Mouse (Mus musculus) forebrain, embryonic 12.5 days (tissue): ENCODE results near the gene Por. TPM values are rescaled to one million over a fixed set of nuclear protein-coding genes. Genes with fewer than 3 reads are reported as not detected.

ENCODE experiments used
- ATAC-seq: fragments of 200-750 bp; cut with Nextera tagmentation; 2 replicates; pipeline ENCODE4 v1.8.0; 2017; ENCODE audit warnings: moderate TSS enrichment; ENCODE audit not compliant: low FRiP score
- H3K27ac ChIP-seq: fragments of 300-500 bp; sonication (generic); 2 replicates; pipeline ENCODE4 v1.5.1; 2016; ENCODE audit warnings: mild to moderate bottlenecking
- H3K27me3 ChIP-seq: fragments of 300-500 bp; sonication (generic); 2 replicates; pipeline ENCODE4 v1.6.1; 2016; ENCODE audit warnings: mild to moderate bottlenecking
- H3K36me3 ChIP-seq: fragments of 300-500 bp; sonication (generic); replicated peaks from 2 replicates; pipeline ENCODE4 v1.6.1; 2016; ENCODE audit warnings: mild to moderate bottlenecking
- H3K4me1 ChIP-seq: fragments of 300-500 bp; sonication (generic); 2 replicates; pipeline ENCODE4 v1.6.1; 2016
- H3K4me2 ChIP-seq: fragments of 300-500 bp; sonication (generic); 2 replicates; pipeline ENCODE4 v1.6.1; 2016; ENCODE audit warnings: mild to moderate bottlenecking, moderate library complexity
- H3K4me3 ChIP-seq: fragments of 300-500 bp; sonication (generic); replicated peaks from 2 replicates; pipeline ENCODE4 v1.5.1; 2016; ENCODE audit warnings: mild to moderate bottlenecking
- H3K9ac ChIP-seq: fragments of 300-500 bp; sonication (generic); 2 replicates; pipeline ENCODE4 v1.6.1; 2016; ENCODE audit warnings: mild to moderate bottlenecking
- H3K9me3 ChIP-seq: fragments of 300-500 bp; sonication (generic); 2 replicates; pipeline ENCODE4 v1.6.1; 2016
- WGBS: fragments of 180-500 bp; shearing (Covaris S2); methylation state at CpG from one replicate; pipeline ENCODE4 v1.1.7; 2016; 5-methylcytosine and 5-hydroxymethylcytosine counted together
- polyA plus RNA-seq: library from polyadenylated mRNA; unstranded; fragments of >200 nt; fragmentation: Nextera tagmentation; extraction: Ambion mirVana; gene quantifications from 2 replicates; pipeline ENCODE4 v1.2.1, GENCODE M21; 2016

The Por gene
- polyA plus RNA-seq, result 127 and 135 TPM in 2 replicates

DNA sequence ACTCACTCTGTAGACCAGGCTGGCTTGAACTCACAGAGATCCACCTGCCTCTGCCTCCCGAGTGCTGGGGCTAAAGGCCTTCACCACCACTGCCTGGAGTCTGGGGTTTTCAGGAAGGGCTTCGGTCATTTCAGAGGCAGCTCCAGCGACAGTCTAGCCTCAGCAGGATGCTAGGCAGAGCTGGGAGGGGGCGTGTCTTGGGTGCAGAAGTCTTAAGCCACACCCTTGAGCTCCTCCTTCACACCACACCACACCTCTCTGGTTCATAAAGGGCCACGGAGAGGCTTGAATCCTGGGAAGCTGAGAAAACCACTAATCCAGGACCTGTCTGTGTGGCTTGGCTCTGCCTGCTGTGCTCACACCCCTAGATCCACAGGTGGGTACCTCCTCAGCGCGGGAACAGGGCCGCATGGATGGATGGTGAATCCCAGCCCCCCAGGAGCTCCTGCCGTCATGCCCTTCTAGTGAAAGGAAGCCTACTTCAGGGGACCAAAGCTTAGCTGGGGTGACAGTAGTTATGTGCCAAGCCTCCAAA is at the start of gene Por:
TSS of gene Por (plus strand) at position 293 of the 535 bp plus-strand sequence.
- Histone ChIP-seq H3K4me1 (peaks cover 28% of the 10 kb centered on the region), H3K9me3 (no peaks in the 10 kb centered on the region), H3K27ac (no peak within 1 kb of the TSS), H3K4me3 (no peak within 1 kb of the TSS), H3K4me2 (no peak within 1 kb of the TSS), H3K36me3 (no peaks in the 10 kb centered on the region), H3K9ac (no peak within 1 kb of the TSS), H3K27me3 (no peaks in the 10 kb centered on the region)
- WGBS, result 29% methylated on average over 9 of the region's 9 CpGs
- ATAC-seq, result no peak

DNA sequence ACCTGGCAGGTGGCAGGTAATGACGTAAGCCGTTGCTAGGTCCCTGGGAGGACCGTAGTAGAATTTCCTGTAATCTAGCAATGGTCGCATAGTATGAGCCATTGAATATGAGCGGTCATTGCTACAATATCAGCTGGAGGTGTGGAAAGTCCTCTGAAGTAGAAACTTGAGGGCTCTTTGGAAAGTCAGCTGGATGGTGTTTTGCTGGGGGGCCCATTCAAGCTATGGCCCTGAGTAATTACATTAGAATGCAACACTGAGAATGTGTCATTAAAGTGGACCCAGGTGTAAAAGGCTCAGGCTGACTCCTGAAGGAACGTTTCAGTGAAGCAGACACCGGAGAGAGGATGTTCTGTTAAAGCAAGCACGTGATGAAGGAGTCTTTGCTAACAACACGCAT is 49.3 kb upstream of the Por start:
- no peak for ATAC-seq
- no peak overlapping the region for H3K4me3 ChIP-seq
- H3K4me1 ChIP-seq, result no peaks in the 10 kb centered on the region
- H3K4me2 ChIP-seq, result no peak overlapping the region
- peaks cover 6% of the 10 kb centered on the region; the same call in 1 of the 2 replicates for H3K27me3 ChIP-seq
- H3K27ac ChIP-seq, result no peak overlapping the region
- WGBS, result 90% methylated on average over 9 of the region's 9 CpGs
- H3K9ac ChIP-seq, result no peak overlapping the region
- H3K9me3 ChIP-seq, result no peaks in the 10 kb centered on the region
- no peaks in the 10 kb centered on the region for H3K36me3 ChIP-seq

DNA sequence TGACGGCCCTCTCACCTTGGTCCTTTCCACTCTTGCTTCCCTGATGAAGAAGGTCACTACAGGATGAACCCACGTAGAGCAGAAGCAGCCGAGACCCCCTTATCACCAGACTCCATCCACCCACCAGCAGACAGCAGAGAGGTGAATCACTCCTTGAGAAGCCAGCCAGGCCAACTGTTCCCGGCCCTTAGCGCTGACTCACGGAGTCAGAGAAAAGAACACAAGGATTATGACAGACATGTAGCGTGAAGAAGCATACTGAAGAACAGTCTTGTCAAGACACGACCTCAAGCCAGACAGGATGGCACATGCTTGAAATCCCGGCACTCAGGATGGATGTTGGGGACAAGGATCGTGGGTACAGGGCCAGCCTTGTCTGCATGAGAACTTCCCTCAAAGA is 48.1 kb upstream of the Por start:
- ATAC-seq, result no peak
- WGBS, result 89% methylated on average over 10 of the region's 10 CpGs
- Histone ChIP-seq H3K4me3 (no peak overlapping the region), H3K4me2 (no peak overlapping the region), H3K4me1 (no peaks in the 10 kb centered on the region), H3K36me3 (no peaks in the 10 kb centered on the region), H3K9me3 (no peaks in the 10 kb centered on the region), H3K27me3 (peaks cover 6% of the 10 kb centered on the region; the same call in 1 of the 2 replicates), H3K9ac (no peak overlapping the region), H3K27ac (no peak overlapping the region)

DNA sequence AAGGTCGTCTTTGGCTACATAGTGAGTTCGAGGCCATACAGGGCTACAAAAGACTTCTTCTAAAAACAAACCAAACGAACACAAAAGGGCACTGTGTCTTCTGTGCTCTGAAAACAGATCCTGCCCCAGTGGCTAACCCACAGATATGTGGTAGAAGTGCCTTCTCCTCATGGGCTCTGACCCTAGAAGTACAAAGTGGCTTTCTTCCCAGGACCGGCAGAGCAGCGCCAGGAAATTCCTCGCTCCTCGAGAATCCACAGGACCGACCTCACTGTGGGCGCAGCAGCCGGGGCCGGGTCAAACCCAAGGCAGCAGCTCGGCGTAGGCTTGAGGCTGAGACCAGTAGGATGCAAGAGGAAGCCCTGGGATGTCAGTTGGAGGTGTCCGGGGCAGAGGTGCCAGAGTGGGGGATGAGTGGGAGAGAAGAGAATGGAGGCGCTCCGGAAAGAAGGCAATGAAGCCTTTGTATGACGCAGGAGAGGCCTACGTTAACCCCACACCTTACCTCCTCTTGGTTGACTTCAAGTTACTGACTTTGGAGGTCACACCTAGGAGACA is 46.7 kb upstream of the Por start:
- H3K4me1 ChIP-seq, result no peaks in the 10 kb centered on the region
- peaks cover 6% of the 10 kb centered on the region; the same call in 1 of the 2 replicates for H3K27me3 ChIP-seq
- no peaks in the 10 kb centered on the region for H3K36me3 ChIP-seq
- ATAC-seq, result no peak
- H3K9me3 ChIP-seq, result no peaks in the 10 kb centered on the region
- H3K27ac ChIP-seq, result no peak overlapping the region
- H3K9ac ChIP-seq, result no peak overlapping the region
- no peak overlapping the region for H3K4me2 ChIP-seq
- no peak overlapping the region for H3K4me3 ChIP-seq
- WGBS, result 86% methylated on average over 18 of the region's 18 CpGs

DNA sequence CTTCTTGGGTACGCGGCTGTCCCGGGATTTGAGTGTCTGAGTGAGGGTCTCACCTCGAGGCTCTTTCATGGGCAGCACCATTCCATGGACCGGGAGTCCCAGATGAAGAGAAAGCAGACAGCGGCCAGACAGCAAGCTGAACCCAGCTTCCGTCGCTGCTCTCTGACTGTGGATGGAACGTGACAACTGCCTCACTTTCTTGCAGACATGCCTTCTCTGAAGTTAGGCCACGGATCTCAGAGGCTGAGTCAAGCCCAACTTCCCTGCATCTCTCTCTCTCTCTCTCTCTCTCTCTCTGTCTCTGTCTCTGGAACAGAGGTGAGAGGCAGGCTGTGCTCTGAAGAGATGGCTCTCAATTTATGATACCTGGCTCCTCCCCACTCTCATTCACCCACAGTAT is 40.9 kb upstream of the Por start:
- peaks cover 9% of the 10 kb centered on the region for H3K4me1 ChIP-seq
- ATAC-seq, result no peak
- no peak overlapping the region for H3K27ac ChIP-seq
- no peaks in the 10 kb centered on the region for H3K36me3 ChIP-seq
- no peak overlapping the region for H3K4me3 ChIP-seq
- no peaks in the 10 kb centered on the region for H3K27me3 ChIP-seq
- no peak overlapping the region for H3K9ac ChIP-seq
- no peaks in the 10 kb centered on the region for H3K9me3 ChIP-seq
- WGBS, result 45% methylated on average over 10 of the region's 10 CpGs
- no peak overlapping the region for H3K4me2 ChIP-seq

DNA sequence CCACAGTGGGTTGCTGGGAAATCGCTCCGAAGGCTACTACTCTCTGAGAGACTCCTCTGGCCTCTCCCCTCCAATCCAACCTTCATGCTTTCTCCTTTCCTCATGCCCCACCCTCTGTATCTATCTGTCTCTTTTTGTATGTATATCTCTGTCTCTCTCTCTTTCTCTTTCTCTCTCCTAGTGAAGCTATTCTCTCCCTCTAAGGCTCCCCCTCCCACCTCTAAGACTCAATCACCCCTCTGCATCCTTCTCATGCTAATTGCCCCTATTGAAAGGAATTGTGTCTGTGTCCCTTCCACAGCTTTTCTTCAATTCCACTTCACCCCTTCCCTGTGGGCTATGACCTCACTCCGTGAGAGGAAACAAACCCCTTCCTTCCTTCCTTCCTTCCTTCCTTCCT is 40.4 kb upstream of the Por start:
- Histone ChIP-seq H3K27me3 (no peaks in the 10 kb centered on the region), H3K9ac (no peak overlapping the region), H3K4me3 (no peak overlapping the region), H3K9me3 (no peaks in the 10 kb centered on the region), H3K4me1 (peaks cover 13% of the 10 kb centered on the region), H3K27ac (no peak overlapping the region), H3K36me3 (no peaks in the 10 kb centered on the region), H3K4me2 (no peak overlapping the region)
- ATAC-seq, result no peak
- WGBS, result 83% methylated on average over 3 of the region's 3 CpGs

DNA sequence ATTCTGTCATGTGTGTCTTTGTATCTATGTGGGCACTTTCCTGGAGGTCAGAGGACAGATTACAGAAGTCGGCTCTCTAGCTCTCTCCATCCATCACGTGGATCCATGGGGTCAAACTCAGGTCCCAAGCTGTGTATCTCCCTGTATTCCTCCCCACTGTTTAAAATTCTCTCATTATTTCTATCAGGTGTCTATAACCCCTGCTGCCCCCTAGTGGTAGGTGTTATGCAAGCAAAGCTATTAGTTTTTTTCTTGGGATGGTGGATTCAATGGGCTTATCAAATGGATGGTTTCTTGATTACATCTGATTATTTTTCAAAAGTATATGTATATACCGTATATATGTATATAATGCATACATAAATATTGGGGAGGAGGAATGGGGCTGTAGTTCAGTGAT is 39.2 kb upstream of the Por start:
- H3K4me1 ChIP-seq, result peaks cover 13% of the 10 kb centered on the region
- ATAC-seq, result no peak
- H3K9ac ChIP-seq, result no peak overlapping the region
- no peaks in the 10 kb centered on the region for H3K9me3 ChIP-seq
- 41% methylated on average over 3 of the region's 3 CpGs for WGBS
- peaks cover 7% of the 10 kb centered on the region for H3K36me3 ChIP-seq
- no peaks in the 10 kb centered on the region for H3K27me3 ChIP-seq
- H3K4me3 ChIP-seq, result no peak overlapping the region
- no peak overlapping the region for H3K27ac ChIP-seq
- H3K4me2 ChIP-seq, result no peak overlapping the region

DNA sequence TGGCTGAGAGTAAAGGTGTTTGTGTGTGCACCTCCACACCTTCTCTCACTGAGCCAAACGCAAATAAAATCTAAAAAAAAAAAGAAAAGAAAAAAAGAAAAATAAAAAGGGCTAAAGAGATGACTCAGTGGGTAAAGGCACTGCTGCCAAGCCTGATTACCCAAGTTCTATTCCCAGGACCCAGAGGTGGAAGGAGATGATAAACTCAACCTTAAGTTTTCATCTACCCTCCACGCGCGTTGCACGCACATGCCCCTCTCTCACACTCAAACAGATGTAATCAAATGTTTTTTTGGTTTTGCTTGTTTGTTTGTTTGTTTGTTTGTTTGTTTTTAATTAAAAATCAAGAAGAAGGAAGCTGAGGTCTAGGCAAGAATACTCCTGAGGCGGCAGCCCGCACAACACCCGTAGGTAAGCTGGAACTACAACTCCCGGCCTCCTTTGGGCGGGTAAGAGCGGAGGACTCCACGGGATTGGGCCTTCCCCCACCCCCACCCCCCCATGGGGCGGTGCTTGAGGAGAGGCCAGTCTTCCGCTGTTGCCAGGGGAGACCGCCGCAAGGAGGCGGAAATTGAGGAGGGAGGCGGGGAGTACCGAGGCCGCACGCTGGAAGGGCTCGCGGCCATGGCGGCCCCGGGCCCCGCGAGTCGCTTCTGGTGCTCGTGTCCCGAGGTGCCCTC is 37.6 kb upstream of the Por start, which contains the start of gene Rhbdd2:
TSS of gene Rhbdd2 (plus strand) at position 502 of the 680 bp plus-strand sequence.
- Histone ChIP-seq H3K27ac (peak within 1 kb of the TSS; percentile 92), H3K4me2 (peak within 1 kb of the TSS; percentile 65), H3K9me3 (no peaks in the 10 kb centered on the region), H3K27me3 (no peaks in the 10 kb centered on the region), H3K4me3 (peak within 1 kb of the TSS; percentile 88), H3K4me1 (peaks cover 13% of the 10 kb centered on the region), H3K9ac (peak within 1 kb of the TSS; percentile 85), H3K36me3 (peaks cover 22% of the 10 kb centered on the region)
- ATAC-seq, result peak; percentile 99
- 10% methylated on average over 30 of the region's 30 CpGs for WGBS

DNA sequence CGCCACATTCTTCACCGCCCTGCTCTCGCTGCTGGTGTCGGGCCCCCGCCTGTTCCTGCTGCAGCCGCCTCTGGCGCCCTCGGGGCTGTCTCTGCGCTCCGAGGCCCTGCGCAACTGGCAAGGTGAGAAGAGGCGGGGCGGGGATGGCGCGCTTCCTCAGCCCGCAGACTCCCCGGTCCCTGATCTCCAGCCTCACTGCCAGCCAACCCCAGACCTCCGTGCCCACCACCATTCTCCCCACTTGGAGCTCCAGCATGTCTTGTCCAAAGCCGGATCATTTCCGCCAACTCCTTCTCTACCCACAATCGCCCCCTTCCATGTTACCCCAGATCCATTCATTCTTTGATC is 37.1 kb upstream of the Por start:
- ATAC-seq, result peak; percentile 79
- Histone ChIP-seq H3K4me1 (peaks cover 13% of the 10 kb centered on the region), H3K9ac (peak overlapping the region; percentile 85), H3K36me3 (peaks cover 27% of the 10 kb centered on the region), H3K9me3 (no peaks in the 10 kb centered on the region), H3K4me3 (peak overlapping the region; percentile 88), H3K27ac (peak overlapping the region; percentile 92), H3K4me2 (peak overlapping the region; percentile 65), H3K27me3 (no peaks in the 10 kb centered on the region)
- 0% methylated on average over 21 of the region's 21 CpGs for WGBS

DNA sequence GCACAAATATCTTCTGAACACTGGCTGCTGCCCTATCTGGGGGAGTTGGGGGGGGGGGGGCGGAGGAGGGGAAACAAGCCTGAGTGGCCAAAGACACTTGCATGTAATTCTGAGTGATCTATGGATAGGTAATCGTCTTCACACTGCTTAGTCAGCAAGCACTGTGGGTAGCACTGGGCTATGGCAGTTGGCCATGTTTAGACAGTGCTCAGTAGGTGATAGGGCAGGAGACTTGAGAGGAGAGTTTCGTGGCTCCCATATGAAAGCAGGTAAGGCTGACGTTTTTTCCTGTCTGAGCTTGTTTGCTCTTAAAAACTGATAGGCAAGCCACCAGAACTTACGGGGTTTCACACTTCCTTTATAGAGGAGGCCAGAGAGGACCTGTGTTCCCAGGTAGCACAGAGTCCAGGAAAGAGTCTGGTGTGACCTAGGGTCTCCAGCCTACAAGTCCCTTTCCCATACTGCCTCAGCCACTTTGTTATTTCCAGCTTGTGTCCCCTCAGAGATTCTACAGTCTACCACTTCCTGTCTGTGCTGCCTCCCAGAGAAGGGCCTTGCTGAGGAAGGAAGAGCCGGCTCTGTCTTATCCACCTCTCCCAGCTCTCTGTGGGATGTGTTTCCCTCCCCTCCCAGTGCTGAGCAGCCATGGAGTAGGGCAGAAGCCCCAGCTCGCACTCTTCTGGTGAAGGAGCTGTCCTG is 29.9 kb upstream of the Por start:
- H3K4me3 ChIP-seq, result no peak overlapping the region
- H3K9me3 ChIP-seq, result no peaks in the 10 kb centered on the region
- WGBS, result 93% methylated on average over 7 of the region's 7 CpGs
- no peak overlapping the region for H3K4me2 ChIP-seq
- peaks cover 6% of the 10 kb centered on the region; the same call in 1 of the 2 replicates for H3K4me1 ChIP-seq
- H3K9ac ChIP-seq, result no peak overlapping the region
- ATAC-seq, result no peak
- peaks cover 76% of the 10 kb centered on the region for H3K36me3 ChIP-seq
- no peak overlapping the region for H3K27ac ChIP-seq
- no peaks in the 10 kb centered on the region for H3K27me3 ChIP-seq

DNA sequence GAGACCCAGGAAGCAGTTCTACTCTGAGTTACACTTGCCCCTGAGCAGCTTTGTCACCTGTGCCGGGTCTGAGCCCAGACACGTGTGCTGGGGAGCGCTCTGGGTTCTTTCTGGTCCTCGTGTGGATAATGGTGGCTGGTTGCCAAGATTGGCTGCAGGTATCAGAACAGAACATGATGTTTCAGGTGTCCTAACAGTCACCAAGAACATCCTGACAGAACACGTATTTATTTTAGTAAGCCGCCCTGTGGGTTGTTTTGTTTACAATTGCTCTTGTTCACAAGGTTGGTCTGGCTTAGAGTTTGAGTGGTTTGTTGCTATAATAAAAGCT is 29.4 kb upstream of the Por start:
- Histone ChIP-seq H3K4me2 (no peak overlapping the region), H3K9ac (no peak overlapping the region), H3K36me3 (peaks cover 71% of the 10 kb centered on the region), H3K27ac (no peak overlapping the region), H3K9me3 (no peaks in the 10 kb centered on the region), H3K4me1 (peaks cover 6% of the 10 kb centered on the region; the same call in 1 of the 2 replicates), H3K27me3 (no peaks in the 10 kb centered on the region), H3K4me3 (no peak overlapping the region)
- no peak for ATAC-seq
- WGBS, result 91% methylated on average over 6 of the region's 6 CpGs

DNA sequence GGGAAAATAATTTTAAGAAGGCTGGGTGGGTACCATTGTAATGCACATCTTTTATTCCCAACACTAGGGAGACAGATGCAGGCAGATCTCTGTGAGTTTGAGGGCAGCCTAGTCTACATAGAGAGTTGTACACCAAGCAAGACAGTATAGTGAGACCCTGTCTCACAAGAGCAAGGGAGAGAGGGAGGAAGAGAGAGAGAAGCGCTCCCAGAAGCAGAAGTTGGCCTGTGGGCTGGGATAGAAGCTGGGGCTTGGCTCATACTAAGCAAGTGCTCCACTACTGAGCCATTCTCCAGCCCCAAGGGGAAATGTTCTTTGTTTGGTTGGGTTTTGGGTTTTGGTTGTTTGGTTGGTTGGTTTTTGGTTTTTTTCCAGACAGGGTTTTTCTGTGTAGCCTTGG is 28.8 kb upstream of the Por start:
- H3K9ac ChIP-seq, result no peak overlapping the region
- H3K27ac ChIP-seq, result no peak overlapping the region
- WGBS, result 100% methylated on average over 1 of the region's 1 CpGs
- no peak overlapping the region for H3K4me2 ChIP-seq
- H3K4me1 ChIP-seq, result peaks cover 6% of the 10 kb centered on the region; the same call in 1 of the 2 replicates
- no peak for ATAC-seq
- H3K9me3 ChIP-seq, result no peaks in the 10 kb centered on the region
- H3K36me3 ChIP-seq, result peaks cover 65% of the 10 kb centered on the region
- no peaks in the 10 kb centered on the region for H3K27me3 ChIP-seq
- H3K4me3 ChIP-seq, result no peak overlapping the region
